8 mouse cellular contexts compared by ENCODE assay signal in the genomic region with DNA sequence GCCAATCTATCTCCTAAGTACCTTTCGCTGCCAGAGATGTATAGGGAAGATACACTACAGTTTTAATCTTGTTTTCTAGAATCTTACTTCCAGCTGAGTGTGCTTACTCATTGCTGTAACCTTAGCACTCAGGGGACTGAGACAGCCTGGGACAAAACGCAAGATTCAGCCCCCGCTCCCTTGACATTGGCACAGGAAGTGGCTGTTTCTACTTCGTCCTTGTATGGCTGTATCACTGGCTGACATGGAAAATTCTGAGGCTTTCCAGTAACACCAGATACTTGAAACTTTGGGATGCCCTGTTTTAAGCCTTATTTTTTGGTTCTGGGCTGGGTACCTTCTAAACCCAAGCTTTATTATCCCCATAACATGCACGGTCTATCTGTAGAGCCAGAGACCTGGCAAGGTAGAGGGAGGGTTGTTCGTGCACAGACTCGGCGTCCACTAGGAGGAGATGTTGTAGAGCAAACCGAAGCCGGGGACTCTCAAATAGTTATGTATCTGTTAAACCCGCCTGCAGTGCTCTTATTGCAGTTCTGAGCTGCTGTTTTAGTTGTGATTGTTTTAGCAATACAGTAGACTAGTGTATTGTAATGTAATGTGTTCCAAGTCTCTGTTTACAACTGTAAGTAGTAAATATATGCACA. TPM values are rescaled to one million over a fixed set of nuclear protein-coding genes. Genes with fewer than 3 reads are reported as not detected.
DNase-seq lines count a peak whose midpoint lies in the region; ATAC-seq lines count a peak whose summit lies in the region.

No protein-coding gene starts in this region.

- H3K4me3 ChIP-seq in embryonic facial prominence, embryonic 11.5 days (ENCODE audit: low read depth, low read length) = no peak overlapping the region

- peak; percentile 74 to 76 for DNase-seq in cerebellum, postnatal 10 days
- no peak for DNase-seq in cerebellum, adult 11-12 months
- peak; percentile 28 for DNase-seq in WW6 (ENCODE audit: low read depth, low spot score)
- peak; percentile 77 for DNase-seq in embryonic facial prominence, embryonic 11.5 days (ENCODE audit: low spot score)
- DNase-seq in layer of hippocampus, adult 11-12 months (ENCODE audit: low spot score) = peak; percentile 71
- DNase-seq in lung, postnatal 10 days = peak; percentile 74
- peak; percentile 52 for DNase-seq in right cerebral cortex, postnatal 25 days

- no peak overlapping the region for H3K4me2 ChIP-seq in embryonic facial prominence, embryonic 11.5 days (ENCODE audit: low read depth, low read length)

- no peak for ATAC-seq in embryonic facial prominence, embryonic 11.5 days (replicated peaks; ENCODE audit: insufficient number of reproducible peaks, low FRiP score, low TSS enrichment, low read depth)
- ATAC-seq in hematopoietic stem cell, adult 5-6 weeks (replicated peaks in 1 of 2; ENCODE audit: insufficient read depth in 1 of 2, low FRiP score in 2 of 2, low TSS enrichment in 1 of 2, low read depth in 1 of 2, poor library complexity in 2 of 2, severe bottlenecking in 2 of 2) = peak; percentile 93 to 95

- no peaks in the 10 kb centered on the region for H3K4me1 ChIP-seq in embryonic facial prominence, embryonic 11.5 days (ENCODE audit: control insufficient read depth, insufficient read depth, low read length)

- no peak overlapping the region for H3K9ac ChIP-seq in embryonic facial prominence, embryonic 11.5 days (replicated peaks; ENCODE audit: low read length)

- no peaks in the 10 kb centered on the region for H3K9me3 ChIP-seq in embryonic facial prominence, embryonic 11.5 days (replicated peaks; ENCODE audit: control insufficient read depth, low read length)

- no peaks in the 10 kb centered on the region for H3K36me3 ChIP-seq in embryonic facial prominence, embryonic 11.5 days (replicated peaks; ENCODE audit: control insufficient read depth, insufficient read depth, low read depth, low read length)

- H3K27ac ChIP-seq in embryonic facial prominence, embryonic 11.5 days (replicated peaks; ENCODE audit: low read depth, low read length) = no peak overlapping the region

- H3K27me3 ChIP-seq in embryonic facial prominence, embryonic 11.5 days (ENCODE audit: control insufficient read depth, insufficient read depth, low read length) = no peaks in the 10 kb centered on the region

- WGBS in embryonic facial prominence, embryonic 11.5 days = 60% methylated on average over 11 of the region's 11 CpGs

RNA-seq across cellular contexts. Expression of a gene that starts 23.0 kb away (rescaled TPM):
- 1.8 and 1.9 TPM in 2 replicates for polyA plus RNA-seq in embryonic facial prominence, embryonic 11.5 days (2014; fragmentation: Nextera tagmentation; extraction: Ambion mirVana)
- 4.0 and 4.6 TPM in 2 replicates for total RNA-seq in hematopoietic stem cell, adult 5-6 weeks (2017)

RNA-seq across cellular contexts. Expression of a gene that starts 32.7 kb away (rescaled TPM):
- polyA plus RNA-seq in embryonic facial prominence, embryonic 11.5 days (2014; fragmentation: Nextera tagmentation; extraction: Ambion mirVana) = 24.2 and 25.7 TPM in 2 replicates
- total RNA-seq in hematopoietic stem cell, adult 5-6 weeks (2017) = 10.0 and 13.7 TPM in 2 replicates

RNA-seq across cellular contexts. Expression of a gene that starts 32.8 kb away (rescaled TPM):
- 99.9 and 112 TPM in 2 replicates for polyA plus RNA-seq in embryonic facial prominence, embryonic 11.5 days (2014; fragmentation: Nextera tagmentation; extraction: Ambion mirVana)
- 47.8 and 51.1 TPM in 2 replicates for total RNA-seq in hematopoietic stem cell, adult 5-6 weeks (2017)
